Mouse (Mus musculus) MEL (cell line): Measurements from ENCODE around the gene Slc4a2.

ENCODE experiments used
- CHD2 ChIP-seq: IDR thresholded peaks from 2 replicates; pipeline ENCODE4 v1.6.1; 2011; ENCODE audit warnings: low read length, improper control_type of control experiment
- CTCF ChIP-seq, 3 experiments: IDR thresholded peaks in 2 of 3; conservative IDR thresholded peaks in 1 of 3; 2 replicates each; pipeline ENCODE4 v1.5.1; 2011 to 2012; ENCODE audit warnings: low read length in 3 of 3, low read depth in 2 of 3, mild to moderate bottlenecking in 2 of 3, improper control_type of control experiment in 1 of 3, inconsistent platforms in 1 of 3, mixed read lengths in 1 of 3, moderate library complexity in 1 of 3; ENCODE audit not compliant: control insufficient read depth in 1 of 3, insufficient read depth in 1 of 3, poor library complexity in 1 of 3, severe bottlenecking in 1 of 3
- EP300 ChIP-seq, 2 experiments: IDR thresholded peaks; 2 replicates each; pipeline ENCODE4 v1.6.1; 2011; ENCODE audit warnings: improper control_type of control experiment in 2 of 2, low read length in 2 of 2, low read depth in 1 of 2, mild to moderate bottlenecking in 1 of 2
- MAX ChIP-seq: IDR thresholded peaks from 2 replicates; pipeline ENCODE4 v1.6.1; 2011; ENCODE audit warnings: low read length, improper control_type of control experiment
- POLR2A ChIP-seq, 2 experiments: IDR thresholded peaks; 2 replicates each; pipeline ENCODE4 v1.6.1; 2011 to 2012; ENCODE audit warnings: low read length in 2 of 2, mild to moderate bottlenecking in 2 of 2, control low read depth in 1 of 2, improper control_type of control experiment in 1 of 2, low read depth in 1 of 2, moderate library complexity in 1 of 2; ENCODE audit not compliant: control insufficient read depth in 1 of 2, insufficient read depth in 1 of 2, poor library complexity in 1 of 2
- SMC3 ChIP-seq: IDR thresholded peaks from 2 replicates; pipeline ENCODE4 v1.6.1; 2011; ENCODE audit warnings: low read depth, low read length, improper control_type of control experiment
- UBTF ChIP-seq: IDR thresholded peaks from 2 replicates; pipeline ENCODE4 v1.6.1; 2012; ENCODE audit warnings: low read depth, mild to moderate bottlenecking, inconsistent platforms, low read length, improper control_type of control experiment, moderate library complexity, borderline replicate concordance; ENCODE audit not compliant: insufficient read depth
- ZC3H11A ChIP-seq: IDR thresholded peaks from 2 replicates; pipeline ENCODE4 v1.6.1; 2012; ENCODE audit warnings: low read depth, mild to moderate bottlenecking, inconsistent platforms, low read length, improper control_type of control experiment

GRCm38 (mm10) chr5:24477909-24478308 lies 54.3 kb downstream of the Slc4a2 start:
- TF ChIP-seq POLR2A (IDR thresholded peaks at IDR 0.05; ENCODE audit: control insufficient read depth in 1 of 2, insufficient read depth in 1 of 2, low read depth in 1 of 2, low read length in 2 of 2, poor library complexity in 1 of 2) (no peak), SMC3 (no peak), EP300 (IDR thresholded peaks at IDR 0.05; ENCODE audit: low read depth in 1 of 2, low read length in 2 of 2) (no peak), UBTF (no peak), CHD2 (no peak), CTCF (IDR thresholded peaks at IDR 0.05 in 2 of 3, conservative IDR thresholded peaks at IDR 0.05 in 1 of 3; ENCODE audit: control insufficient read depth in 1 of 3, insufficient read depth in 1 of 3, low read depth in 2 of 3, low read length in 3 of 3, poor library complexity in 1 of 3, severe bottlenecking in 1 of 3) (no peak), MAX (no peak), ZC3H11A (no peak)
